Mouse (Mus musculus) 3134 (cell line): ENCODE results near the gene Xpnpep1.

Experiments used
- DNase-seq: peaks from one replicate; pipeline ENCODE4 v3.0.0-alpha.2; 2011; ENCODE audit warnings: low spot score; ENCODE audit not compliant: insufficient read length; ENCODE audit errors: extremely low read depth

Gene Xpnpep1

GRCm38 (mm10) chr19:53040164-53041132 lies at the start of gene Xpnpep1:
Gene Xpnpep1 (minus strand): TSS chr19:53040214.
- peak; percentile 58 for DNase-seq

GRCm38 (mm10) chr19:53087268-53088143 lies 47.5 kb upstream of the Xpnpep1 start:
- DNase-seq, result no peak

- DNase-seq, result no peak
Measured at GRCm38 (mm10) chr19:53086861-53087260, 46.8 kb upstream of the Xpnpep1 start.

GRCm38 (mm10) chr19:53084735-53085134 lies 44.7 kb upstream of the Xpnpep1 start:
- DNase-seq, result peak; percentile 67

GRCm38 (mm10) chr19:53082862-53083261 lies 42.8 kb upstream of the Xpnpep1 start:
- no peak for DNase-seq

- DNase-seq, result no peak
Measured at GRCm38 (mm10) chr19:53081339-53081738, 41.3 kb upstream of the Xpnpep1 start.

- DNase-seq, result no peak
Measured at GRCm38 (mm10) chr19:53080921-53081320, 40.9 kb upstream of the Xpnpep1 start.

GRCm38 (mm10) chr19:53080487-53080886 lies 40.5 kb upstream of the Xpnpep1 start:
- no peak for DNase-seq

- DNase-seq, result no peak
Measured at GRCm38 (mm10) chr19:53080026-53080425, 40.0 kb upstream of the Xpnpep1 start.

- DNase-seq, result no peak
Measured at GRCm38 (mm10) chr19:53078271-53079085, 38.5 kb upstream of the Xpnpep1 start.

GRCm38 (mm10) chr19:53077278-53077677 lies 37.3 kb upstream of the Xpnpep1 start:
- DNase-seq, result no peak

- DNase-seq, result no peak
Measured at GRCm38 (mm10) chr19:53076238-53076981, 36.4 kb upstream of the Xpnpep1 start.

- no peak for DNase-seq
Measured at GRCm38 (mm10) chr19:53075896-53076237, 35.9 kb upstream of the Xpnpep1 start.

GRCm38 (mm10) chr19:53074899-53075722 lies 35.1 kb upstream of the Xpnpep1 start:
- no peak for DNase-seq

- DNase-seq, result no peak
Measured at GRCm38 (mm10) chr19:53073521-53073920, 33.5 kb upstream of the Xpnpep1 start.

- DNase-seq, result no peak
Measured at GRCm38 (mm10) chr19:53072406-53072805, 32.4 kb upstream of the Xpnpep1 start.

- no peak for DNase-seq
Measured at GRCm38 (mm10) chr19:53071651-53072050, 31.6 kb upstream of the Xpnpep1 start.

- DNase-seq, result no peak
Measured at GRCm38 (mm10) chr19:53070870-53071269, 30.9 kb upstream of the Xpnpep1 start.

- DNase-seq, result no peak
Measured at GRCm38 (mm10) chr19:53069451-53069850, 29.4 kb upstream of the Xpnpep1 start.
